Mouse (Mus musculus): ENCODE results near the gene Rrp36. TPM values are rescaled to one million over a fixed set of nuclear protein-coding genes. Genes with fewer than 3 reads are reported as not detected.

Rrp36 gene
- polyA plus RNA-seq, 1 experiment from 2014 or later: 44.7 TPM

DNA sequence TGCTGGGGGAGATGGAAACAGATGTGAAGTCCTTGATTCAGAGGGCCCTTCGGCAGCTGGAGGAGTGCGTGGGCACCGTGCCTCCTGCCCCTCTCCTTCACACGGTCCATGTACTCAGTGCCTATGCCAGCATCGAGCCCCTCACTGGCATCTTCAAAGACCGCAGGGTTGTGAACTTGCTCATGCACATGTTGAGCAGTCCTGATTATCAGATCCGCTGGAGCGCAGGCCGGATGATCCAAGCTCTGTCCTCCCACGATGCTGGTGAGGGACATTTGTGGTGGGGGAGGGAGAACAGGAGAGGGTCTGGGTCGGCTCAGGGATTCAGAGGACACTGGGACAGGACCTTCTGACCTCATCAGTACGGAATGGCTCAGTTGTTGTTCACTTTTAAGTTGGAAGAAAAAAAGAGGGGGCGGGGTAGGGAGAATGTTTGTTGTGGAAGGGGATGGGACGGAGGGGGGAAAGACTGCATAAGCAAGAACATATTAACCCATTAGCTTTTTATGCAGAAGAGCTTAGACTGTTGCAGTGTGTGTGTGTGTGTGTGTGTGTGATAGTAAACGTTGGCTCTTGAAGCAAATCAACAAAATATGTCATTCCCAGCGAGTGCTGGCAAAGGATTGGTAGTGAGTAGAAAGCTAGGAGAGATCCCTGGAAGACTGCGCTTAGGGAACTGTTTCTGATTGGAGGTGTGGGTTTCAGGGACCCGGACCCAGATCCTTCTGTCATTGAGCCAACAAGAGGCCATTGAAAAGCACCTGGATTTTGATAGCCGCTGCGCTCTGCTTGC is 22.2 kb downstream of the Rrp36 start:
- Histone ChIP-seq H3K4me3 (replicated peaks; ENCODE audit: low read length) (peak overlapping the region; percentile 62), H3K36me3 (replicated peaks; ENCODE audit: control insufficient read depth, insufficient read depth) (peaks cover 46% of the 10 kb centered on the region), H3K9ac (peak overlapping the region; percentile 94), H3K4me2 (replicated peaks) (peak overlapping the region; percentile 83), H3K27me3 (ENCODE audit: control insufficient read depth, insufficient read depth, low read length) (no peaks in the 10 kb centered on the region), H3K27ac (no peak overlapping the region), H3K9me3 (ENCODE audit: control insufficient read depth, low read length) (no peaks in the 10 kb centered on the region), H3K4me1 (replicated peaks; ENCODE audit: control insufficient read depth, insufficient read depth, low read length) (peaks cover 27% of the 10 kb centered on the region)
- DNase-seq (ENCODE audit: low spot score) (no peak), ATAC-seq (ENCODE audit: low FRiP score) (no peak)
- WGBS: 78% methylated on average over 20 of the region's 20 CpGs

DNA sequence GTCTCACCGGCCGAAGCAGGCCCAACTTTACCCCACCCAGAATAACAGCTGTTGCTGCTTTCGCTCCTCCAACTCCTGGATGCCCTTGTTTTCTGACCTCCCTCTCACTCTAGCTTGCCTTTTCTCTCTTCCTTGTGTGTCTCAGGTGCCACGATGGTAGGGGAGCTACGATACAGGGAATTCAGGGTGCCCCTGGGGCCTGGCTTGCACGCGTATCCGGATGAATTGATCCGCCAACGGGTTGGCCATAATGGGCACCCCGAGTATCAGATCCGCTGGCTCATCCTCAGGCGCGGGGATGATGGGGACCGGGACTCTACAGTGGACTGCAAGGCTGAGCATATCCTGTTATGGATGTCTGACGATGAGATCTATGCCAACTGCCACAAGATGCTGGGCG is 22.9 kb downstream of the Rrp36 start:
- 73% methylated on average over 17 of the region's 17 CpGs for WGBS
- Histone ChIP-seq H3K9me3 (ENCODE audit: control insufficient read depth, low read length) (no peaks in the 10 kb centered on the region), H3K36me3 (replicated peaks; ENCODE audit: control insufficient read depth, insufficient read depth) (peaks cover 40% of the 10 kb centered on the region), H3K27ac (peak overlapping the region; percentile 93), H3K4me3 (replicated peaks; ENCODE audit: low read length) (peak overlapping the region; percentile 62), H3K9ac (peak overlapping the region; percentile 94), H3K27me3 (ENCODE audit: control insufficient read depth, insufficient read depth, low read length) (no peaks in the 10 kb centered on the region), H3K4me1 (replicated peaks; ENCODE audit: control insufficient read depth, insufficient read depth, low read length) (peaks cover 32% of the 10 kb centered on the region), H3K4me2 (replicated peaks) (peak overlapping the region; percentile 83)
- DNase-seq (ENCODE audit: low spot score) (no peak), ATAC-seq (ENCODE audit: low FRiP score) (no peak)

DNA sequence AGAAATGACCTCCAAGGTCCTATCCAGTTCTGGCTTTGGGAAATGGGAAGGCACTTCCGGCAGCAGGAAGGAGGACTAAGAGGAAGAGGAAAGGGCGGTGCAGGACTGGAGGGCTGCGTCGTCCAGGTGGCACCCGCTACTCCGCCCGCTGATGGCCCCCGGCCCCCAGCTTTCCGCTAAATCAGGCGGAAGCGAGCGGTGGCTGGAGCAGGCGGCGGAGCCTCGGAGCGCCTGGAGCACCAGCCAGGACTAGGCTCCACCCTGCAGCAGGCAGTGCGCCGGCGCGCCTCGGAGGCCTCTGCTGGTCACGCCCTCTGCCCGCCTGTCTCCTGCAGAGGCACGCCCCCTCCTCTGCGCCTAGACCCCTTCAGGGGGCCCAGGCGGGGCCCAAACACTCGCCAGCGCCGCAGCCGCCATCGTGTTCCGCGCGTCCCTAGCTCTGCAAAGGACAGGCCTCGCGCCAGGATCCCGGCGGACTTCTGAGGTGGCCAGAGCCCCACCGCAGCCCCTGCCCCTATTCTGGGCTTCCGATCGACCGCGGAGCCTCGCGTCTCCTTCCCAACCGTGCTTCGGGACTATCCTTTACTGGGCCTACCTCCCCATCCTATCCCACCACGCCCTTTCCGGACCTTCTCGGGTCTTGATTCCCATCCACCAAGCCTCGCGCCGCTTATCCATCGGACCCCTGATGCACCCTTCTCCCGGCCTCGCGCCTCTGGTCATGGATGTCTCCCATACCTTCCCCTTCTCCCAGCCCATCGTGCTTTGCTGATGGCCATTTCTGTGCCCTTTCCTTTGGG is 23.7 kb downstream of the Rrp36 start, which contains the start of gene Cul7:
Cul7 (plus strand) TSS at position 106 of the 800 bp plus-strand sequence.
- H3K36me3 ChIP-seq (replicated peaks; ENCODE audit: control insufficient read depth, insufficient read depth): peaks cover 31% of the 10 kb centered on the region
- no peaks in the 10 kb centered on the region for H3K9me3 ChIP-seq (ENCODE audit: control insufficient read depth, low read length)
- ATAC-seq (ENCODE audit: low FRiP score) (peak; percentile 94), DNase-seq (ENCODE audit: low spot score) (peak; percentile 88)
- H3K4me1 ChIP-seq (replicated peaks; ENCODE audit: control insufficient read depth, insufficient read depth, low read length): peaks cover 32% of the 10 kb centered on the region
- WGBS: under 1% methylated on average over 55 of the region's 58 CpGs
- peak within 1 kb of the TSS; percentile 83 for H3K4me2 ChIP-seq (replicated peaks)
- peak within 1 kb of the TSS; percentile 93 for H3K27ac ChIP-seq
- peak within 1 kb of the TSS; percentile 94 for H3K9ac ChIP-seq
- H3K27me3 ChIP-seq (ENCODE audit: control insufficient read depth, insufficient read depth, low read length): no peaks in the 10 kb centered on the region
- peak within 1 kb of the TSS; percentile 62 for H3K4me3 ChIP-seq (replicated peaks; ENCODE audit: low read length)

DNA sequence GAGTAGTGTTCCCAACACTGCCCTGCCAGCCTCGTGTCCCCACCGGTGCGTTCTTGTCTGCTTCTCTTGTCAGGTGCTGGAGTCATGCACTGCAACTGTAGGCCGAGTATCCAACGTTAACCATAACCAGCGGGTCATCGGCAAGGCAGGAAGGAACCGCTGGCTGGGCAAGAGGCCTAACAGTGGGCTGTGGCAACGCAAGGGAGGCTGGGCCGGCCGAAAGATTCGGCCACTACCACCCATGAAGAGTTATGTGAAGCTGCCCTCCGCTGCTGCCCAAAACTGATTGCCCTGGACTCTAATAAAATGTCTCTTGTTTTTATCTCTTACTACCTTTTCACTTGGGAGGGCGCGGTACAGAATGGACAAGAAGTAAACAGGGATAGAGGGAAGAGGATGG is 24.3 kb downstream of the Rrp36 start:
- peaks cover 35% of the 10 kb centered on the region for H3K4me1 ChIP-seq (replicated peaks; ENCODE audit: control insufficient read depth, insufficient read depth, low read length)
- no peak for DNase-seq (ENCODE audit: low spot score)
- H3K4me2 ChIP-seq (replicated peaks): peak overlapping the region; percentile 83
- peak overlapping the region; percentile 94 for H3K9ac ChIP-seq
- peak overlapping the region; percentile 93 for H3K27ac ChIP-seq
- no peaks in the 10 kb centered on the region for H3K27me3 ChIP-seq (ENCODE audit: control insufficient read depth, insufficient read depth, low read length)
- ATAC-seq (ENCODE audit: low FRiP score): no peak
- H3K36me3 ChIP-seq (replicated peaks; ENCODE audit: control insufficient read depth, insufficient read depth): peaks cover 29% of the 10 kb centered on the region
- no peaks in the 10 kb centered on the region for H3K9me3 ChIP-seq (ENCODE audit: control insufficient read depth, low read length)
- peak overlapping the region; percentile 62 for H3K4me3 ChIP-seq (replicated peaks; ENCODE audit: low read length)
- 38% methylated on average over 15 of the region's 15 CpGs for WGBS

DNA sequence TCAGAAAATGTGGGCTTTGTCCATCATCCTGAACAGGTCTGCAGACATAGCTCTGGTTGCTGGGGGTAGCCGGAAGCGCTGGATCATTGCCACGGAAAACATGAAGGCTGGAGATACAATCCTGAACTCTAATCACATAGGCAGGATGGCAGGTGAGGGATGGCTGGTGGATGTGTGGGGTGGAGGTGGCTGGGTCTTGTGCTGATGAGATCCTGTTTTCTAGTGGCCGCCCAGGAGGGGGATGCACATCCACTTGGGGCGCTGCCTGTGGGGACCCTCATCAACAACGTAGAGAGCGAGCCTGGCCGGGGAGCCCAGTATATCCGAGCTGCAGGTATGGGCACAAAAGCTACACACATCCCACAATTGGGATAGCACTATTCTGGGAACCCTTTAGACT is 25.7 kb downstream of the Rrp36 start:
- 93% methylated on average over 9 of the region's 9 CpGs for WGBS
- no peak overlapping the region for H3K4me2 ChIP-seq (replicated peaks)
- no peak overlapping the region for H3K9ac ChIP-seq
- no peaks in the 10 kb centered on the region for H3K9me3 ChIP-seq (ENCODE audit: control insufficient read depth, low read length)
- ATAC-seq (ENCODE audit: low FRiP score) (no peak), DNase-seq (ENCODE audit: low spot score) (no peak)
- H3K27me3 ChIP-seq (ENCODE audit: control insufficient read depth, insufficient read depth, low read length): no peaks in the 10 kb centered on the region
- peaks cover 15% of the 10 kb centered on the region for H3K36me3 ChIP-seq (replicated peaks; ENCODE audit: control insufficient read depth, insufficient read depth)
- H3K27ac ChIP-seq: no peak overlapping the region
- H3K4me3 ChIP-seq (replicated peaks; ENCODE audit: low read length): no peak overlapping the region
- peaks cover 42% of the 10 kb centered on the region for H3K4me1 ChIP-seq (replicated peaks; ENCODE audit: control insufficient read depth, insufficient read depth, low read length)

DNA sequence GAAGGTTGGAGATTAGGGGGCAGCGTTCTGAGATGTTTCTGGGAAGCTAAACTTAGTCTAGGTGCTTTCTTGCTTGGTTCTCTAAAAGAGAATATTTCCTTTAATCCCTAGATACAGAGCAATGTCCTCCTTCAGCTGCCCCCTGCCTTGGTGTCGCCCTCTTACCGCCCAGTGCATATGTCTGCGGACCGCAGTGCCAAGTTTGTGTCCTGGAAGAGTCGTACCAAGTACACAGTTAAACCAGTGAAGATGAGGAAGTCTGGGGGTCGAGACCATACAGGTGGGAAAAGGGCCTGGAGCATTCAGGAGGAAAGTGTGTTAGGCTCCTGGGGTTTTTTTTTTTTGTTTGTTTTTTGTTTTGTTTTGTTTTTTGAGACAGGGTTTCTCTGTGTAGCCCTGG is 26.9 kb downstream of the Rrp36 start:
- WGBS: 95% methylated on average over 7 of the region's 7 CpGs
- Histone ChIP-seq H3K4me2 (replicated peaks) (no peak overlapping the region; the same call in 1 of the 2 replicates), H3K4me1 (replicated peaks; ENCODE audit: control insufficient read depth, insufficient read depth, low read length) (peaks cover 40% of the 10 kb centered on the region)

DNA sequence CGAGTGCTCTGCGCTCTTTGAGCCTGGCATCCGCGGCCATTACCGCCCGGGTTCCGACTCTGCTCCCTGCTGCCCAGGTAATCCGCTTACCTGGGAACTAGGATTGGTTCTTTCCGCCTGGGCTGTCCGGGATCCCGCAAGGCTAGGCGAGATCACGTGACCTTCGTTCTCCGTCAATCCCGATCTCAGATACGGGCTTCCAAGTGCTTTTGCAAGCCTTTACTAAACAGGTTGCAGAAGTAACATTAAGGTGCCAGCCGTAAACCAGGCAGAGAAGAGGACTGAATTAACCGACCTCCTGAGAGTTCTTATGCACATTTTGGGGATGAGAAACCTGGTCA is 27.9 kb downstream of the Rrp36 start:
- peak overlapping the region; percentile 69 for H3K4me2 ChIP-seq (replicated peaks)
- peaks cover 21% of the 10 kb centered on the region for H3K36me3 ChIP-seq (replicated peaks; ENCODE audit: control insufficient read depth, insufficient read depth)
- under 1% methylated on average over 19 of the region's 19 CpGs for WGBS
- ATAC-seq (ENCODE audit: low FRiP score) (no peak; the same call in 1 of the 2 replicates), DNase-seq (ENCODE audit: low spot score) (no peak)
- no peaks in the 10 kb centered on the region for H3K27me3 ChIP-seq (ENCODE audit: control insufficient read depth, insufficient read depth, low read length)
- peak overlapping the region; percentile 93 for H3K27ac ChIP-seq
- peaks cover 31% of the 10 kb centered on the region for H3K4me1 ChIP-seq (replicated peaks; ENCODE audit: control insufficient read depth, insufficient read depth, low read length)
- no peaks in the 10 kb centered on the region for H3K9me3 ChIP-seq (ENCODE audit: control insufficient read depth, low read length)
- peak overlapping the region; percentile 86 for H3K9ac ChIP-seq
- H3K4me3 ChIP-seq (replicated peaks; ENCODE audit: low read length): peak overlapping the region; percentile 59

More for the DNA sequence above, 26.9 kb downstream of the Rrp36 start:
- peaks cover 12% of the 10 kb centered on the region for H3K36me3 ChIP-seq (replicated peaks; ENCODE audit: control insufficient read depth, insufficient read depth)
- no peak overlapping the region for H3K27ac ChIP-seq
- no peaks in the 10 kb centered on the region for H3K9me3 ChIP-seq (ENCODE audit: control insufficient read depth, low read length)
- H3K4me3 ChIP-seq (replicated peaks; ENCODE audit: low read length): no peak overlapping the region
- no peak for ATAC-seq (ENCODE audit: low FRiP score)
- H3K9ac ChIP-seq: no peak overlapping the region
- no peaks in the 10 kb centered on the region for H3K27me3 ChIP-seq (ENCODE audit: control insufficient read depth, insufficient read depth, low read length)
- no peak for DNase-seq (ENCODE audit: low spot score)

DNA sequence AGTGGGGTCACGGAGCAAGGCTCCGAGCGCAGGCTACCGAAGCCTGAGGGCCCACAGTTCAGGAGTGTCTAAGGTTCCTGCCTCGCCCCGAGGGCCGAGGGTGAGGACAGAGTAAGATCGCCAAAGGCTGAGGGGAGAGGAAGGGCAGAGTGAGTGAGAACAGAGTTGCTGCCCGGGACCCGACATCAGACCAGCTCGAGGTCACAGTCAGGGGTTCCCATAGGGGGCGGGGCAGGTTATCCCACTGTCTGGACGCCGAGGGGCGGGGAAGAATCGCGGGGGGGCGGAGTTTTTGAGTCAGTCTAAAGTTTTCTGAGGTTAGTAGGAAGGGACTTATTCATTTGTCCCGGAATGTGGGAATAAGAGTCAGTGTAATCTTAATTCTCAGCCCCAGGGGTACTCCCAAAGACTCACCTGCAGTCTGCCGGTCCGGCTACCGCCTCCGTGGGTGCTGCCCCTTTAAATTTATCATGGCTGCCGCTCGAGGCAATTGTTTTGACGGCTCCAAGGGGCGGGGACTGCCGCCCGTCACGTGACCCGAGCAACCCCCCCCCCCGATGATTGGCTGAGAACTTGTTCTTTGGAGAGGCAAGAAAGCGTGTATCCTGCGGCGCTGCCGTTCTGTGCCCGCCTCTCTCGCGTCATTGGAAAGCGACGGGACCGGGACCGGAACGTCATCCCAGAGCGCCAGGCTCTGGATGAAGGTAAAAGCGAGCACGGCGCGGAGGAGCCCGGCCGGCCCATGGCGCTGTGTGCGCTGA is 28.4 kb downstream of the Rrp36 start, which contains the start of the genes Klc4 and Mrpl2:
Klc4 (minus strand) TSS at position 462 of the 761 bp plus-strand sequence.
Mrpl2 (plus strand) TSS at position 669 of the 761 bp plus-strand sequence.
- peak within 1 kb of the TSS; percentile 86 for H3K9ac ChIP-seq
- no peaks in the 10 kb centered on the region for H3K27me3 ChIP-seq (ENCODE audit: control insufficient read depth, insufficient read depth, low read length)
- peak; percentile 73 for ATAC-seq (ENCODE audit: low FRiP score)
- H3K9me3 ChIP-seq (ENCODE audit: control insufficient read depth, low read length): no peaks in the 10 kb centered on the region
- H3K36me3 ChIP-seq (replicated peaks; ENCODE audit: control insufficient read depth, insufficient read depth): peaks cover 27% of the 10 kb centered on the region
- peak within 1 kb of the TSS; percentile 59 for H3K4me3 ChIP-seq (replicated peaks; ENCODE audit: low read length)
- H3K4me2 ChIP-seq (replicated peaks): peak within 1 kb of the TSS; percentile 69
- H3K27ac ChIP-seq: peak within 1 kb of the TSS; percentile 93
- peaks cover 26% of the 10 kb centered on the region for H3K4me1 ChIP-seq (replicated peaks; ENCODE audit: control insufficient read depth, insufficient read depth, low read length)
- peak; percentile 99 for DNase-seq (ENCODE audit: low spot score)
- under 1% methylated on average over 51 of the region's 53 CpGs for WGBS

Data from hindbrain, embryonic 14.5 days (tissue).